25 mouse cellular contexts compared by ENCODE assay signal in genomic region chr3:55733665-55734064, GRCm38 (mm10). TPM values are rescaled to one million over a fixed set of nuclear protein-coding genes. Genes with fewer than 3 reads are reported as not detected.
DNase-seq lines count a peak whose midpoint lies in the region; ATAC-seq and TF ChIP-seq lines count a peak whose summit lies in the region.
"Had no signal": no experiment of that assay in that cellular context is flagged by ENCODE, and none has a peak within 500 bp of the region (broad histone marks: within the 10 kb centered on the region; RNA-seq: fewer than 3 reads in every experiment).

No protein-coding gene starts in this region.

- TF ChIP-seq CTCF in midbrain, postnatal 0 days (IDR thresholded peaks at IDR 0.05), result no peak
- TF ChIP-seq CTCF in liver, postnatal 0 days (IDR thresholded peaks at IDR 0.05; ENCODE audit: low read depth), result no peak

- H3K4me1 ChIP-seq in midbrain, embryonic 10.5 days, result peaks cover 28% of the 10 kb centered on the region
- H3K4me1 ChIP-seq in midbrain, embryonic 13.5 days (replicated peaks), result peaks cover 14% of the 10 kb centered on the region
- H3K4me1 ChIP-seq in midbrain, postnatal 0 days (ENCODE audit: insufficient read depth, low read length), result no peaks in the 10 kb centered on the region; the same call in 1 of the 2 replicates
- H3K4me1 ChIP-seq in liver, postnatal 0 days (ENCODE audit: insufficient read depth), result no peaks in the 10 kb centered on the region
- H3K4me1 ChIP-seq: intestine, embryonic 15.5 days had no signal

- H3K27ac ChIP-seq in midbrain, embryonic 10.5 days (replicated peaks), result peak overlapping the region; percentile 59
- no peak overlapping the region for H3K27ac ChIP-seq in midbrain, embryonic 13.5 days
- no peak overlapping the region for H3K27ac ChIP-seq in midbrain, postnatal 0 days (ENCODE audit: low read depth, low read length)
- no peak overlapping the region for H3K27ac ChIP-seq in liver, postnatal 0 days (ENCODE audit: low read depth)
- H3K27ac ChIP-seq: intestine, embryonic 15.5 days; layer of hippocampus, adult 2 months; limb, embryonic 12.5 days had no signal

- no peak for TF ChIP-seq EP300 in liver, postnatal 0 days (IDR thresholded peaks at IDR 0.05; ENCODE audit: low read depth)

- no peak overlapping the region for H3K4me3 ChIP-seq in midbrain, embryonic 10.5 days
- no peak overlapping the region for H3K4me3 ChIP-seq in midbrain, embryonic 13.5 days (replicated peaks)
- H3K4me3 ChIP-seq in midbrain, postnatal 0 days (ENCODE audit: low read depth, low read length), result no peak overlapping the region
- H3K4me3 ChIP-seq in liver, postnatal 0 days (ENCODE audit: low read depth, low read length), result no peak overlapping the region
- H3K4me3 ChIP-seq: intestine, embryonic 15.5 days; layer of hippocampus, adult 2 months; limb, embryonic 12.5 days had no signal

- no peaks in the 10 kb centered on the region for H3K36me3 ChIP-seq in midbrain, embryonic 10.5 days
- no peaks in the 10 kb centered on the region for H3K36me3 ChIP-seq in midbrain, embryonic 13.5 days
- H3K36me3 ChIP-seq in midbrain, postnatal 0 days (ENCODE audit: insufficient read depth, low read length), result no peaks in the 10 kb centered on the region
- no peaks in the 10 kb centered on the region for H3K36me3 ChIP-seq in liver, postnatal 0 days (replicated peaks; ENCODE audit: insufficient read depth, low read length)
- H3K36me3 ChIP-seq: intestine, embryonic 15.5 days; limb, embryonic 12.5 days had no signal

- ATAC-seq in midbrain, embryonic 13.5 days, result no peak
- no peak for ATAC-seq in midbrain, postnatal 0 days (ENCODE audit: low FRiP score)
- no peak for ATAC-seq in liver, postnatal 0 days
- ATAC-seq: CD4-positive, CD25-positive, alpha-beta regulatory T cell, adult 4 months; forebrain, postnatal 0 days; intestine, embryonic 15.5 days had no signal

- no peaks in the 10 kb centered on the region for H3K9me3 ChIP-seq in midbrain, embryonic 10.5 days (replicated peaks)
- H3K9me3 ChIP-seq in midbrain, embryonic 13.5 days, result no peaks in the 10 kb centered on the region
- no peaks in the 10 kb centered on the region for H3K9me3 ChIP-seq in midbrain, postnatal 0 days (ENCODE audit: low read length)
- no peaks in the 10 kb centered on the region for H3K9me3 ChIP-seq in liver, postnatal 0 days (ENCODE audit: low read length)
- H3K9me3 ChIP-seq: intestine, embryonic 15.5 days; limb, embryonic 12.5 days had no signal

- no peak overlapping the region for H3K4me2 ChIP-seq in midbrain, embryonic 13.5 days (replicated peaks)
- no peak overlapping the region for H3K4me2 ChIP-seq in midbrain, postnatal 0 days (ENCODE audit: low read depth, low read length, poor library complexity, severe bottlenecking)
- H3K4me2 ChIP-seq in liver, postnatal 0 days (ENCODE audit: low read depth, low read length), result no peak overlapping the region
- H3K4me2 ChIP-seq: heart, embryonic 11.5 days; intestine, embryonic 15.5 days; limb, embryonic 12.5 days; liver, embryonic 11.5 days had no signal

- 62% methylated on average over 6 of the region's 6 CpGs for WGBS in midbrain, embryonic 10.5 days
- 37% methylated on average over 6 of the region's 6 CpGs for WGBS in midbrain, embryonic 13.5 days
- WGBS in midbrain, postnatal 0 days, result 27% methylated on average over 6 of the region's 6 CpGs
- 88% methylated on average over 6 of the region's 6 CpGs for WGBS in liver, postnatal 0 days (ENCODE audit: insufficient replicate concordance)

- peak; percentile 37 for DNase-seq in heart, adult 11 months
- DNase-seq in heart, adult 18-20 months, result no peak
- DNase-seq in midbrain, embryonic 10.5 days (ENCODE audit: low spot score), result no peak
- DNase-seq in midbrain, postnatal 0 days (ENCODE audit: low spot score), result peak; percentile 71
- DNase-seq in liver, postnatal 0 days, result no peak
- DNase-seq in kidney, postnatal 36 days, result no peak
- DNase-seq: adrenal gland, postnatal 36 days; cerebellum, adult 11 months; cerebellum, adult 9-11 months; forebrain, postnatal 0 days; kidney, adult 9 months; kidney, postnatal 14 days; lung, adult 2 months; lung, postnatal 14 days; right cerebral cortex, postnatal 14 days; spleen, adult 18-20 months had no signal

- H3K9ac ChIP-seq in midbrain, embryonic 13.5 days (replicated peaks), result no peak overlapping the region
- no peak overlapping the region for H3K9ac ChIP-seq in midbrain, postnatal 0 days (replicated peaks; ENCODE audit: low read length, poor library complexity, severe bottlenecking)
- H3K9ac ChIP-seq in liver, postnatal 0 days (replicated peaks), result no peak overlapping the region
- H3K9ac ChIP-seq: forebrain, postnatal 0 days; intestine, embryonic 15.5 days; limb, embryonic 12.5 days had no signal

- H3K27me3 ChIP-seq in midbrain, embryonic 10.5 days (ENCODE audit: low read depth, poor library complexity, severe bottlenecking), result no peaks in the 10 kb centered on the region
- no peaks in the 10 kb centered on the region for H3K27me3 ChIP-seq in midbrain, embryonic 13.5 days
- H3K27me3 ChIP-seq in midbrain, postnatal 0 days (ENCODE audit: insufficient read depth, low read length), result no peaks in the 10 kb centered on the region
- H3K27me3 ChIP-seq in liver, postnatal 0 days (ENCODE audit: insufficient read depth, low read length), result no peaks in the 10 kb centered on the region
- H3K27me3 ChIP-seq: intestine, embryonic 15.5 days; limb, embryonic 12.5 days had no signal

RNA-seq across cellular contexts. Expression of gene Mab21l1, which starts 48.6 kb away (rescaled TPM):
- total RNA-seq in heart, adult 18-20 months (2021), result under 1 TPM in 1 of 2 experiments, not detected in 1; 0.10 TPM
- polyA plus RNA-seq in midbrain, embryonic 10.5 days (2016; fragmentation: Nextera tagmentation; extraction: Ambion mirVana), result 33.1 and 47.5 TPM in 2 replicates
- 157 and 181 TPM in 2 replicates for polyA plus RNA-seq in midbrain, embryonic 13.5 days (2015; fragmentation: Nextera tagmentation; extraction: Ambion mirVana)
- 151 and 152 TPM in 2 replicates for total RNA-seq in midbrain, postnatal 0 days (2014; rRNA removed)
- polyA plus RNA-seq in midbrain, postnatal 0 days (2015; fragmentation: Nextera tagmentation; extraction: Ambion mirVana), result 131 and 148 TPM in 2 replicates
- polyA plus RNA-seq in liver, postnatal 0 days (2015; fragmentation: Nextera tagmentation; extraction: Ambion mirVana), result not detected in 2 replicates
- total RNA-seq: megakaryocyte progenitor cell, adult 5-6 weeks; monocyte, adult 5-6 weeks had no signal

Comparison
In these comparisons a context has a peak if more than half of its experiments do, and no peak if none do; other contexts are left out.
1. DNase-seq: peak in heart, adult 11 months (single experiment) and midbrain, postnatal 0 days (single experiment); none in heart, adult 18-20 months (0 of 2), midbrain, embryonic 10.5 days (single experiment), liver, postnatal 0 days (single experiment) and kidney, postnatal 36 days (0 of 2).
2. RNA of gene Mab21l1, which starts 48.6 kb away (polyA plus RNA-seq): 157 to 181 TPM in midbrain, embryonic 13.5 days, 131 to 148 TPM in midbrain, postnatal 0 days and 33.1 to 47.5 TPM in midbrain, embryonic 10.5 days; not detected in liver, postnatal 0 days; every median in the first group is over 10 times any median in the second.